Comparison of ENCODE assay signal across 22 mouse cellular contexts in genomic region chr11:23495231-23495630, GRCm38 (mm10). TPM values are rescaled to one million over a fixed set of nuclear protein-coding genes. Genes with fewer than 3 reads are reported as not detected.
DNase-seq lines count a peak whose midpoint lies in the region; ATAC-seq and TF ChIP-seq lines count a peak whose summit lies in the region.
"Had no signal": no experiment of that assay in that cellular context is flagged by ENCODE, and none has a peak within 500 bp of the region (broad histone marks: within the 10 kb centered on the region; RNA-seq: fewer than 3 reads in every experiment).

No protein-coding gene starts in this region.

- H3K4me3 ChIP-seq in hindbrain, embryonic 12.5 days: no peak overlapping the region
- no peak overlapping the region for H3K4me3 ChIP-seq in hindbrain, embryonic 11.5 days (ENCODE audit: low read depth, low read length)
- no peak overlapping the region for H3K4me3 ChIP-seq in midbrain, embryonic 11.5 days (ENCODE audit: low read depth, low read length)
- H3K4me3 ChIP-seq in midbrain, embryonic 10.5 days: no peak overlapping the region
- no peak overlapping the region for H3K4me3 ChIP-seq in midbrain, embryonic 14.5 days (replicated peaks; ENCODE audit: low read depth, low read length)
- H3K4me3 ChIP-seq in heart, adult 2 months: no peak overlapping the region

- TF ChIP-seq POLR2A in heart, adult 2 months (IDR thresholded peaks at IDR 0.05; ENCODE audit: insufficient read depth, low read depth, low read length): no peak

- no peaks in the 10 kb centered on the region for H3K9me3 ChIP-seq in hindbrain, embryonic 12.5 days (replicated peaks)
- no peaks in the 10 kb centered on the region for H3K9me3 ChIP-seq in hindbrain, embryonic 11.5 days (ENCODE audit: control insufficient read depth, low read length)
- H3K9me3 ChIP-seq in midbrain, embryonic 11.5 days (ENCODE audit: control insufficient read depth, low read length): no peaks in the 10 kb centered on the region
- H3K9me3 ChIP-seq in midbrain, embryonic 10.5 days (replicated peaks): no peaks in the 10 kb centered on the region
- no peaks in the 10 kb centered on the region for H3K9me3 ChIP-seq in midbrain, embryonic 14.5 days (ENCODE audit: control insufficient read depth, low read length)

- peaks cover 22% of the 10 kb centered on the region for H3K4me1 ChIP-seq in hindbrain, embryonic 12.5 days
- H3K4me1 ChIP-seq in hindbrain, embryonic 11.5 days (replicated peaks; ENCODE audit: control insufficient read depth, insufficient read depth, low read length): peaks cover 6% of the 10 kb centered on the region; the same call in 1 of the 2 replicates
- H3K4me1 ChIP-seq in midbrain, embryonic 11.5 days (ENCODE audit: control insufficient read depth, insufficient read depth, low read length): peaks cover 21% of the 10 kb centered on the region
- H3K4me1 ChIP-seq in midbrain, embryonic 10.5 days: peaks cover 32% of the 10 kb centered on the region
- peaks cover 21% of the 10 kb centered on the region for H3K4me1 ChIP-seq in midbrain, embryonic 14.5 days (ENCODE audit: control insufficient read depth, insufficient read depth, low read length)
- peaks cover 10% of the 10 kb centered on the region for H3K4me1 ChIP-seq in heart, adult 2 months (ENCODE audit: control insufficient read depth, insufficient read depth, low read length)

- H3K27ac ChIP-seq in hindbrain, embryonic 12.5 days: no peak overlapping the region
- no peak overlapping the region for H3K27ac ChIP-seq in hindbrain, embryonic 11.5 days (ENCODE audit: low read depth, low read length)
- H3K27ac ChIP-seq in midbrain, embryonic 11.5 days (ENCODE audit: low read depth, low read length): no peak overlapping the region
- H3K27ac ChIP-seq in midbrain, embryonic 10.5 days (replicated peaks): no peak overlapping the region
- H3K27ac ChIP-seq in midbrain, embryonic 14.5 days (replicated peaks; ENCODE audit: low read depth, low read length): no peak overlapping the region
- H3K27ac ChIP-seq in heart, adult 2 months: no peak overlapping the region

- H3K4me2 ChIP-seq in hindbrain, embryonic 12.5 days (replicated peaks): 0 out of 2 replicates have a peak overlapping the region, but pooled peaks have one; percentile 92
- no peak overlapping the region for H3K4me2 ChIP-seq in hindbrain, embryonic 11.5 days (replicated peaks; ENCODE audit: low read depth, low read length)
- H3K4me2 ChIP-seq in midbrain, embryonic 11.5 days: no peak overlapping the region; the same call in 1 of the 2 replicates
- peak overlapping the region; percentile 88 for H3K4me2 ChIP-seq in midbrain, embryonic 14.5 days (ENCODE audit: low read length)

- intact Hi-C loops in heart, adult 2 months (cut with DNase I): loop anchor here (10.0 kb wide), 3 partner anchors 140 to 510 kb away; partner anchors contain the start of genes 0610010F05Rik, Commd1, Gm28048 and Pex13

- DNase-seq in hindbrain, embryonic 11.5 days (ENCODE audit: low spot score): no peak
- DNase-seq in midbrain, embryonic 11.5 days (ENCODE audit: low spot score, missing footprints): peak; percentile 81
- no peak for DNase-seq in midbrain, embryonic 10.5 days (ENCODE audit: low spot score)
- DNase-seq in midbrain, embryonic 14.5 days: no peak
- no peak for DNase-seq in testis, postnatal 14 days (ENCODE audit: low spot score)
- DNase-seq in heart, adult 2 months: no peak
- DNase-seq: adrenal gland, postnatal 10 days; B cell, adult 2 months; cerebellum, adult 11 months; cerebellum, postnatal 25 days; kidney, adult 8-10 months; kidney, postnatal 25 days; layer of hippocampus, adult 9-11 months; lung, adult 2 months; lung, postnatal 36 days; retina, postnatal 1 day; right cerebral cortex, postnatal 4 days; thymus, postnatal 36 days had no signal

- H3K79me2 ChIP-seq in heart, adult 2 months (replicated peaks; ENCODE audit: control insufficient read depth, insufficient read depth, low read length): 0 out of 2 replicates have a peak, but pooled peaks cover 3% of the 10 kb centered on the region

- H3K9ac ChIP-seq in hindbrain, embryonic 12.5 days: 0 out of 2 replicates have a peak overlapping the region, but pooled peaks have one; percentile 29
- H3K9ac ChIP-seq in hindbrain, embryonic 11.5 days (ENCODE audit: low read depth, low read length): no peak overlapping the region
- 0 out of 2 replicates have a peak overlapping the region, but pooled peaks have one; percentile 9 for H3K9ac ChIP-seq in midbrain, embryonic 11.5 days (ENCODE audit: low read length)
- H3K9ac ChIP-seq in midbrain, embryonic 14.5 days (replicated peaks; ENCODE audit: low read length): no peak overlapping the region
- H3K9ac ChIP-seq in heart, adult 2 months (ENCODE audit: low read depth, low read length): no peak overlapping the region

- no peak for ATAC-seq in hindbrain, embryonic 12.5 days (ENCODE audit: low FRiP score)
- ATAC-seq in hindbrain, embryonic 11.5 days (ENCODE audit: low FRiP score): no peak
- no peak for ATAC-seq in midbrain, embryonic 11.5 days (ENCODE audit: low FRiP score)
- no peak for ATAC-seq in midbrain, embryonic 14.5 days (ENCODE audit: low FRiP score, low TSS enrichment)

- 92% methylated on average over 6 of the region's 6 CpGs for whole genome bisulfite sequencing in hindbrain, embryonic 12.5 days
- 93% methylated on average over 6 of the region's 6 CpGs for WGBS in hindbrain, embryonic 11.5 days
- 95% methylated on average over 6 of the region's 6 CpGs for WGBS in midbrain, embryonic 11.5 days
- 94% methylated on average over 6 of the region's 6 CpGs for WGBS in midbrain, embryonic 10.5 days
- WGBS in midbrain, embryonic 14.5 days: 92% methylated on average over 6 of the region's 6 CpGs
- 95% methylated on average over 6 of the region's 6 CpGs for WGBS in heart, adult 2 months

- no peak for TF ChIP-seq EP300 in heart, adult 2 months (IDR thresholded peaks at IDR 0.05; ENCODE audit: insufficient read depth, low read depth, low read length)

- H3K36me3 ChIP-seq in hindbrain, embryonic 12.5 days: peaks cover 50% of the 10 kb centered on the region
- peaks cover 16% of the 10 kb centered on the region for H3K36me3 ChIP-seq in hindbrain, embryonic 11.5 days (ENCODE audit: control insufficient read depth, insufficient read depth, low read length)
- peaks cover 29% of the 10 kb centered on the region for H3K36me3 ChIP-seq in midbrain, embryonic 11.5 days (ENCODE audit: control insufficient read depth, insufficient read depth, low read length)
- H3K36me3 ChIP-seq in midbrain, embryonic 10.5 days: peaks cover 60% of the 10 kb centered on the region
- H3K36me3 ChIP-seq in midbrain, embryonic 14.5 days (ENCODE audit: control insufficient read depth, insufficient read depth, low read length): peaks cover 51% of the 10 kb centered on the region
- H3K36me3 ChIP-seq in heart, adult 2 months (ENCODE audit: control insufficient read depth, insufficient read depth, low read length): peaks cover 22% of the 10 kb centered on the region

- no peaks in the 10 kb centered on the region for H3K27me3 ChIP-seq in hindbrain, embryonic 12.5 days
- H3K27me3 ChIP-seq in hindbrain, embryonic 11.5 days (ENCODE audit: control insufficient read depth, insufficient read depth, low read length): no peaks in the 10 kb centered on the region
- H3K27me3 ChIP-seq in midbrain, embryonic 11.5 days (ENCODE audit: control insufficient read depth, insufficient read depth, low read length): no peaks in the 10 kb centered on the region
- H3K27me3 ChIP-seq in midbrain, embryonic 10.5 days (ENCODE audit: low read depth, poor library complexity, severe bottlenecking): no peaks in the 10 kb centered on the region
- no peaks in the 10 kb centered on the region for H3K27me3 ChIP-seq in midbrain, embryonic 14.5 days (ENCODE audit: control insufficient read depth, insufficient read depth, low read length)
- H3K27me3 ChIP-seq in heart, adult 2 months (ENCODE audit: control insufficient read depth, insufficient read depth, low read length): no peaks in the 10 kb centered on the region

- no peak for TF ChIP-seq CTCF in heart, adult 2 months (IDR thresholded peaks at IDR 0.05)

RNA-seq across cellular contexts. Expression of gene Ahsa2, which starts 2.6 kb away (rescaled TPM):
- polyA plus RNA-seq in hindbrain, embryonic 12.5 days (2016; fragmentation: Nextera tagmentation; extraction: Ambion mirVana): 143 and 149 TPM in 2 replicates
- 165 and 169 TPM in 2 replicates for polyA plus RNA-seq in hindbrain, embryonic 11.5 days (2014; fragmentation: Nextera tagmentation; extraction: Ambion mirVana)
- 171 and 184 TPM in 2 replicates for polyA plus RNA-seq in midbrain, embryonic 11.5 days (2014; fragmentation: Nextera tagmentation; extraction: Ambion mirVana)
- polyA plus RNA-seq in midbrain, embryonic 10.5 days (2016; fragmentation: Nextera tagmentation; extraction: Ambion mirVana): 136 and 137 TPM in 2 replicates
- polyA plus RNA-seq in midbrain, embryonic 14.5 days (2014; fragmentation: Nextera tagmentation; extraction: Ambion mirVana): 104 and 122 TPM in 2 replicates
- total RNA-seq in heart, adult 2 months (2021): 10 to 100 TPM; 52.1 to 53.0 TPM
- 9.0 and 17.0 TPM in 2 replicates for polyA plus RNA-seq in heart, adult 2 months (2012; rRNA removed)

RNA-seq across cellular contexts. Expression of gene 1700093K21Rik, which starts 25.7 kb away (rescaled TPM):
- not detected in 2 replicates for polyA plus RNA-seq in hindbrain, embryonic 12.5 days (2016; fragmentation: Nextera tagmentation; extraction: Ambion mirVana)
- 0.17 TPM in 1 of 2 replicates, not detected in the other for polyA plus RNA-seq in hindbrain, embryonic 11.5 days (2014; fragmentation: Nextera tagmentation; extraction: Ambion mirVana)
- not detected in 2 replicates for polyA plus RNA-seq in midbrain, embryonic 11.5 days (2014; fragmentation: Nextera tagmentation; extraction: Ambion mirVana)
- not detected in 2 replicates for polyA plus RNA-seq in midbrain, embryonic 10.5 days (2016; fragmentation: Nextera tagmentation; extraction: Ambion mirVana)
- polyA plus RNA-seq in midbrain, embryonic 14.5 days (2014; fragmentation: Nextera tagmentation; extraction: Ambion mirVana): 0.28 TPM in 1 of 2 replicates, not detected in the other
- not detected for total RNA-seq in heart, adult 2 months (2021)
- 0.20 TPM in 1 of 2 replicates, not detected in the other for polyA plus RNA-seq in heart, adult 2 months (2012; rRNA removed)
- total RNA-seq: granulocyte monocyte progenitor cell, adult 5-6 weeks; monocyte, adult 5-6 weeks had no signal
- polyA plus RNA-seq: heart, embryonic 16.5 days; lung, adult 2 months had no signal

Comparison
In these comparisons a context has a peak if more than half of its experiments do, and no peak if none do; other contexts are left out.
1. H3K4me2 ChIP-seq: peak in hindbrain, embryonic 12.5 days (single experiment) and midbrain, embryonic 14.5 days (single experiment); none in hindbrain, embryonic 11.5 days (single experiment) and midbrain, embryonic 11.5 days (single experiment).
2. H3K9ac ChIP-seq: peak in hindbrain, embryonic 12.5 days (single experiment) and midbrain, embryonic 11.5 days (single experiment); none in hindbrain, embryonic 11.5 days (single experiment), midbrain, embryonic 14.5 days (single experiment) and heart, adult 2 months (single experiment).